Mouse (Mus musculus) kidney, postnatal 36 days (tissue): ENCODE data around the gene Wipf1.

Experiments
- DNase-seq, 2 experiments: peaks; one replicate each; pipeline ENCODE4 v3.0.0; 2021 to 2022; ENCODE audit warnings: mixed read lengths in 2 of 2

Gene Wipf1

GRCm38 (mm10) chr2:73467071-73467851, 62.3 kb downstream of the Wipf1 start:
- DNase-seq, result no peak

GRCm38 (mm10) chr2:73466481-73466880, 63.1 kb downstream of the Wipf1 start:
- no peak for DNase-seq

- peak; percentile 17 to 28 for DNase-seq
These were observed 65.9 kb downstream of the Wipf1 start for GRCm38 (mm10) chr2:73463431-73464194.

DNA sequence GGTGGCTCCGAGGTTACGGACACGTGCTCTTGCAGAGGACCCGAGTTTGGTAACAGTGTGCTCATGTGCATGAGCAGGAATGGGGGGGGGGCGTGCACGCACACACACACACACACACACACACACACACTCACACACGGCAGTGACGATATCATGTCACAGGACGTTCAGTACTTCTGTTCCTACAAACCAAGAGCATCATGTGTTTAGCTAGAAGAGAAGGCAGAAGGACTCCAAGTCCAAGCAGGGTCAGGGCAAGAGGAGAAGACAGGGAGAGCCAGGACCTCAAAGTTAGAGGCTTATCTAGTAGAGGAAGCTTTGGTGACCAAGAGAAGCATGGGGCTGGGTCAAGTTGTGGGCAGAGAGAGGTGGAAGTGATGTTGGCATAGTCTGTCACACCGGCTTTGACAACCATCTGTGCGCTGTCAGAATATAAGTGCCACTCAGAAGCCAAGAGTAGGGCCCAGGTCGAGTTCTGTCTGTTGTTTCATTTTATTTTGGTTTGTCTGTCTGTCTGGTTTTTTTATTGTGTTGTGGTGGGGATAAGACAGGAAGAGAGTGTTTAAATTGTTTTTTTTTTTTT, 66.7 kb downstream of the Wipf1 start:
- DNase-seq, result no peak

DNA sequence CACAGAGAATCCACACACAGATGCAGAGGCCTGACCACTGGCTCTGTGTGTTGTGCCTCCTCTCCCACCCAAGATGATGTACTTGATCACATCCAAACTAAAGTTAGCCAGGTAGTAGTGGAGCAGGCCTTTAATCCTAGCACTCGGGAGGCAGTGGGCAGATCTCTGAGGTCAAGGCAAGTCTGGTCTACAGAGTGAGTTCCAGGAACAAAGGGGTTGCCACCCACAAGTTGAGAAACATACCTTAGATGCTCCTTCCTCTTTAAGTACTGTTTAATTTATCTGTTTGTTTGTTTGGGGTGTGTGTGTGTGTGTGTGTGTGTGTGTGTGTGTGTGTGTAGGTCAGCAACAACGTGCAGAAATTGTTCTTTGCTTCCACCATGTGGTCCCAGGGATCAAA, 67.3 kb downstream of the Wipf1 start:
- no peak for DNase-seq

DNA sequence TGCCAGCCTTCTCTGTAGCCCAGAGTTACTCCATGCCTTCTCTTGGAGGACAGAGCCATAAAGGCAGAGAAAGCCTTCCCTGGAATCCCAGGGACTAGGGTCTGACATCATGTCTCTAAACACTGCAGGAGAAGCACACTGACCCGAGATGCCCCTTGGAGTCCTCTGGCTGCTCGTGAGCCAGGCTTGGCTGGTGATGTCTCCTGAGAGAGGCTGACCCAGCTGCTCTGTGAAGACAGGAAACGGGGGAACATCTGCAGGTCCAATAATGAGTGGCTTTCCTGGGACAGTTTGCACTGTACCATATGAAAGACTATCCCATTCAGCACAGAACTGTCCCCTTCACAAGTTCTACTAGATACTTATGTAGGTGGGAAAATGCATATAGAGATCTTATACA, 69.4 kb downstream of the Wipf1 start:
- no peak for DNase-seq

DNA sequence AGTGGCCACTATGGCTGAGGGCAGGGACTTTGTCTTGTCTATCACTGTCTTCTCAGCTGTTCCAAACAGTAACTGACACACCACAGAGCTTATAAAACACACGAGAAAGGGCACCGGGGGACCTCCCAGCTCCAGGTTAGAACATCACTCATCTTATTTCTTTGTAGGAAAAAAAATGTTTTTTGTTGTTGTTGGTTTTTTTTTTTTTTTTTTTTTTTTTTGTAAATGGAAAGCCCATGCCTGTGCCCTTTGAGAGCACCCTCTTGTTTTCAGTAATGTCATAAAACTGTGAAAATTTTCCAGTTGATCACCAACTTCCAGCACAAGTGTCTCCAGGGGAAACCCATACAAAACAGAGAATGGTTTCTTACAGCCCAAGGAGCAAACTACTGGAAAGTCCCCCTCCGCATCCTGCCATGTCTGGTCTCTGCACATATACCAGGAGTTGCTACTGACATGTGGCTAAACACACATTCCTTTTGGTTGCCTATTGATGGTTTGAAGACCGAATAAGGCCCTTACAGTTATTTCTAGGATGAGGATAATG, 69.9 kb downstream of the Wipf1 start:
- DNase-seq, result no peak

- no peak for DNase-seq
These were observed 72.6 kb downstream of the Wipf1 start for GRCm38 (mm10) chr2:73456886-73457285.

DNA sequence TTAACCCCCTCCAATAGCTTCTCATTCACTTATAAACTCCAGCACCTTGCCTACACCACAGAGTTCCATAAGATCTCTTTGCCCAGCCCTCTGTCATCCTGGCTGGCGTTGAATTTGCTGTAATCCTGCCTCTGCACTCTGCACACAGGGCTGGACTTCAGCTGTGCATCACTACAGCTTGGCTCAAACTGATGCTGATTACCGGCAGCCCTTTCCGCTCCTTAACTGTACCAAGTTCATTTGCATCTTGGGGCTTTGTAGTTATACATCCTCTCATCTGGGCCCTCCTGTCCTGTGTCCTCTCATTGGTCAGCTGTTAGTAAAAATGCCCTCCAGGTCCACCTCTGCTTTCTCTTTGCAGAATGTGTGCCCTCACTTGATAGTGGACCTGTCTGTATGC, 73.4 kb downstream of the Wipf1 start:
- no peak for DNase-seq

DNA sequence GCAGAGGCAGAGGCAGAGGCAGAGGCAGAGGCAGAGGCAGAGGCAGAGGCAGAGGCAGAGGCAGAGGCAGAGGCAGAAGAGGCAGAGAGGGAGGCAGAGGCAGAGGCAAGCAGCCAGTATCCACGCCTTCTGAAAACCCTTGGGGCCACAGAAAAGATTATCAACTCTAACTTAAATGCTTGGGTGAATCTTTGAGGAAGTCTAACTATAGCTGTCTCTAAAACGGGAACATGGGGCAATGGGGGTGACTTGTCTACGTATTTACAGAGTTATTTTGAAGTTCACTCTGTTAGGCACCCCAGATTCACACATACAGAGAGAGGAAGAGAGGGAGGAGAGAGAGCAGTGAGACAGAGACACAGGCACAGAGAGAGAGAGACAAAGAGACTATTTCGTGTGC, 74.0 kb downstream of the Wipf1 start:
- DNase-seq, result no peak

DNA sequence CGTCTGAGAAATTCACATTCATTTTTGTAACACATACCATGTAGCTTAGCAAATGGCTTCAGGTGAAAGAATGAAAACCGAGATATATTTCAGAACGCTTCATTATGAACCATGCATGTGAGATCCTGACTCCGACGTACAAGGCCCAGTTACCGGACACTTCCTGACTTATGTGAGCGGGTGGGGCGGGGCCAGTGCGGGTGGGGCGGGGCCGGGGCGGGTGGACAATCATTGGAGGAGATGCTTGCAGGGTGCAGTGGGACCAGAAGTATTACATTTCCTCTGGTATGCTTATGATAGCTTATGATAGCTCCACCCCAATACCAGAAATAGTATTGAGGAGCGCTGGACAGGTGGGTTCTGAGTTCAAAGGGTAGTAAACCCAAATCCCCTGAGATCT, 74.9 kb downstream of the Wipf1 start:
- no peak for DNase-seq

GRCm38 (mm10) chr2:73454186-73454585, 75.3 kb downstream of the Wipf1 start:
- no peak for DNase-seq

GRCm38 (mm10) chr2:73453717-73454116, 75.8 kb downstream of the Wipf1 start:
- DNase-seq, result no peak

DNA sequence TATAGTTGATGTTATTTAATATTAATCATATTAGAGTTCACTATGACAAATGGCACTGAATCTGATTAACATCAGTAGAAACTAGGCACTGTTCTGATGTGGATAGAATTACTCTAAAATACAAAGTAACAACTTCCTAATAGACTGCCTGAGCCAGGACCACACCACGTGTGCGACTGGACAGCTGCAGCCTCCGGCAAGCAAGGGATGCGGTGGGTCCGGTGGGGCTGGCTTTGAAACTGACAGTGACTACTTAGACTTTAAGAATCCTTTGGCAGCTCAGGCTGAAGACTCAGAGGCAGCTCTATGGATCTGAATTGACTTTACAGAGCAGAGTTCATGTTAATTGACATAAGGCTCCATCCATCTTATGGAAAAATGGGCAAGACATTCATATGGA, 76.4 kb downstream of the Wipf1 start:
- no peak for DNase-seq

DNA sequence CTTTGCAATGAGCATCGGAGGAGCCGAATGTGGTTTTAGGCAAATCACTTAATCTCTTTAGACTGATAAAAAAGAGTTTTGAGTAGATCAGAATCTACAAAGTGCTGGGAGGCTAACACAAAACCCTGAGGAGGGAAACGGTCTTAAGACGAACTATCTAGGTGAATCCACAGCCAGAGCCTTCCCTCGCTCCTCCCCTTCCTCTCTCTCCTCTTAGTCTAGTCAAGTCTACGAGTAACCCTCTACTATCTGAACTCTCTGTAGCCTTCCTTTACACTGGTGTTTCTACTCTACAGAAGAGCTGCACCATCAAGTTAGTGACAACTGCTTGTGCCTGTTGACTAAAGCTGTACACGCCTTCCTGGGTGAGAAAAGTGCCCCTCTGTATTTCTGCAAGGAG, 77.0 kb downstream of the Wipf1 start:
- DNase-seq, result no peak

GRCm38 (mm10) chr2:73451541-73451940, 78.0 kb downstream of the Wipf1 start:
- no peak for DNase-seq

GRCm38 (mm10) chr2:73450172-73450715, 79.3 kb downstream of the Wipf1 start:
- DNase-seq, result no peak

GRCm38 (mm10) chr2:73443985-73444384, 85.5 kb downstream of the Wipf1 start:
- DNase-seq, result no peak

- DNase-seq, result no peak
These were observed 87.5 kb downstream of the Wipf1 start for GRCm38 (mm10) chr2:73442015-73442414.

DNA sequence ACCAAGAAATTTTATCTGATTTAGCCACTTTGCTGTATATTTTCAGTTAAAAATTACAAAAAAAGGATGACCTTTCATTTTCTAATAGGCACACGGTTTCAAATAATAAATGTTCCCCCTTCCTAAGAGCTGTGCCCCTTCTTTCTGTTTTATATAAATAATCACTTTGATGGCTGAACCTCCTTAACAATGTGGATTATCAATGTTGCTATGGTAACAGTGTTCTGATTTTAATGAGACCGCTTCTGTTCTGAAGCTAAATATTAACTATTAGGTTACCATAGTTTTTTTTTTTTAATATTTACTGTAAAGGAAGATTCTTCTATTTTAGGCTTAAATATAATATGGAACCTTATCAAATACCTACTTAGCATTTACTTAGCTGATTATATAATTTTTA, 89.2 kb downstream of the Wipf1 start:
- no peak for DNase-seq

- DNase-seq, result no peak
These were observed 92.6 kb downstream of the Wipf1 start for GRCm38 (mm10) chr2:73436976-73437375.

DNA sequence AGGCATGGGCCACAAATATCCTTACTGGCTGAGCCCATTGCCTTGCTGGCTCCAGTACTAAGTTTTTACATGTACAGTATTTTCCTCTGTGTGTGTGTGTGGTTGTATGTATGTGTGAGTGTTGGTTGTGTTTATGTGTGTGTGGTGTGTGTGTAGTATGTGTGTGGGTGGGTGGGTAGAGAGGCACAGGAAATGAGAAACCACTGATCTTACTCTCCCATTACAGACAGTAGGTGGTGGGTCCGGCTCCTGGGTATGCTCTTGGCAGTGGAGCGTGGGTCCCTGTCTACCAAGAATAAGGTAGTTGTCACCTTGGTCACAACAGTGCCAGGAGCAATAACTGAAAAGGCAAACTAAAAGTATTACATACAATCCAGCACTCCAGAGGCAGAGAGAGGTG, 93.7 kb downstream of the Wipf1 start:
- no peak for DNase-seq

DNA sequence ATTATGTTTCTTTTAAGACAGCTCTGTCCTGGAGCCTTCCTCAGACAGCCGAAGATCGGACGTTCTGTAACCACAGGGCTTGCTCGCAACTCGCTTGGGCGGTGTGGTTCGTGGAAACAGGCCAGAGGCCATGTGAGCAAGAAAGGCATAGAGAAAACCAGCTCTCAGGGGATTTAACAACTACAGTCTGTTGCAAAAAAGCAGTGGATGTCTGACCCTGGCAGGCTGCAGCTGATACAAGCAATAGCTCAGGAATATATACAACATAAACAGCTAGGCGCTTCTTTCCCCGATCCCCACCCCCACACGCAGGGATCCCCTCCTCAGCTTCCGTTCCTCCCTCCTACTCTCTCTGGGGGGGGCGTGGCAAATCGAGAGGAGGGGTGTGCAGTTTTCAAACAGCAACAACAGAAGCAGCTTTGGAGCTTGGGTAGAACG, 97.6 kb downstream of the Wipf1 start:
- DNase-seq, result peak in 1 of 2 experiments; percentile 28
